Mouse (Mus musculus) megakaryocyte, adult 5-6 weeks (primary cell): ENCODE results near the gene Tmem234. TPM values are rescaled to one million over a fixed set of nuclear protein-coding genes. Genes with fewer than 3 reads are reported as not detected.

Source experiments
- ATAC-seq: 2 replicates; pipeline ENCODE4 v1.8.0; 2016; ENCODE audit warnings: mild to moderate bottlenecking, inconsistent platforms; ENCODE audit not compliant: poor library complexity, severe bottlenecking
- total RNA-seq, 2 experiments: library from RNA; stranded (forward) in 1 of 2; stranded (reverse) in 1 of 2; fragments of 153-499, 151-499 nt in 1 of 2; fragments of 221-1000, 200-1000 nt in 1 of 2; gene quantifications; 2 replicates each; pipeline versions ENCODE4 v1.2.3 to v1.2.4; 2015 to 2017

Tmem234 gene
- total RNA-seq, 2 experiments from 2014 or later: 120 to 126 TPM

- ATAC-seq: no peak
Measured at GRCm38 (mm10) chr4:129654770-129655169, 54.3 kb downstream of the Tmem234 start.

- no peak for ATAC-seq
Measured at GRCm38 (mm10) chr4:129661584-129661983, 61.1 kb downstream of the Tmem234 start.

- no peak for ATAC-seq
Measured at GRCm38 (mm10) chr4:129662255-129662813, 61.9 kb downstream of the Tmem234 start.

GRCm38 (mm10) chr4:129671491-129672082 is 71.1 kb downstream of the Tmem234 start:
- peak; percentile 58 for ATAC-seq

GRCm38 (mm10) chr4:129672083-129672877 is 71.8 kb downstream of the Tmem234 start, which contains the start of gene Kpna6:
Kpna6 (minus strand) TSS chr4:129672767.
- peak; percentile 96 for ATAC-seq

GRCm38 (mm10) chr4:129672878-129673449 is 72.5 kb downstream of the Tmem234 start:
- ATAC-seq: peak; percentile 33; the same call in 1 of the 2 replicates

Other genes starting within 250 kb of the Tmem234 start
- 3.0 and 3.3 TPM in 2 replicates for gene Zbtb8a, start 222.6 kb upstream of the Tmem234 start, total RNA-seq (2015)
- gene Zbtb8a, start 222.6 kb upstream of the Tmem234 start, total RNA-seq (2017): 9.3 and 9.4 TPM in 2 replicates
- not detected in 2 replicates for gene Zbtb8b, start 159.8 kb upstream of the Tmem234 start, total RNA-seq (2015)
- gene Zbtb8b, start 159.8 kb upstream of the Tmem234 start, total RNA-seq (2017): not detected in 2 replicates
- 24.3 and 24.9 TPM in 2 replicates for gene Bsdc1, start 139.1 kb upstream of the Tmem234 start, total RNA-seq (2015)
- 28.5 and 35.8 TPM in 2 replicates for gene Bsdc1, start 139.1 kb upstream of the Tmem234 start, total RNA-seq (2017)
- gene Tssk3, start 109.6 kb upstream of the Tmem234 start, total RNA-seq (2015): not detected in 2 replicates
- gene Tssk3, start 109.6 kb upstream of the Tmem234 start, total RNA-seq (2017): not detected in 2 replicates
- gene Fam229a, start 109.5 kb upstream of the Tmem234 start, total RNA-seq (2015): not detected in 2 replicates
- gene Fam229a, start 109.5 kb upstream of the Tmem234 start, total RNA-seq (2017): not detected in 2 replicates
- 28.5 and 32.6 TPM in 2 replicates for gene Marcksl1, start 87.1 kb upstream of the Tmem234 start, total RNA-seq (2015)
- 25.4 and 29.3 TPM in 2 replicates for gene Marcksl1, start 87.1 kb upstream of the Tmem234 start, total RNA-seq (2017)
- 94.1 and 98.6 TPM in 2 replicates for gene Hdac1, start 58.0 kb upstream of the Tmem234 start, total RNA-seq (2015)
- gene Hdac1, start 58.0 kb upstream of the Tmem234 start, total RNA-seq (2017): 68.6 and 75.0 TPM in 2 replicates
- 5.6 and 8.2 TPM in 2 replicates for gene Lck, start 27.0 kb upstream of the Tmem234 start, total RNA-seq (2015)
- 6.0 and 6.9 TPM in 2 replicates for gene Lck, start 27.0 kb upstream of the Tmem234 start, total RNA-seq (2017)
- gene Fam167b, start 22.1 kb upstream of the Tmem234 start, total RNA-seq (2015): not detected in 2 replicates
- not detected in 2 replicates for gene Fam167b, start 22.1 kb upstream of the Tmem234 start, total RNA-seq (2017)
- gene Eif3i, start within 50 bp of the Tmem234 start, total RNA-seq (2015): 186 and 204 TPM in 2 replicates
- gene Eif3i, start within 50 bp of the Tmem234 start, total RNA-seq (2017): 140 and 156 TPM in 2 replicates
- 1.0 and 3.5 TPM in 2 replicates for gene Dcdc2b, start 13.6 kb downstream of the Tmem234 start, total RNA-seq (2015)
- not detected in 2 replicates for gene Dcdc2b, start 13.6 kb downstream of the Tmem234 start, total RNA-seq (2017)
- gene Iqcc, start 18.4 kb downstream of the Tmem234 start, total RNA-seq (2015): 14.3 and 16.6 TPM in 2 replicates
- 6.4 and 7.4 TPM in 2 replicates for gene Iqcc, start 18.4 kb downstream of the Tmem234 start, total RNA-seq (2017)
- gene Ccdc28b, start 23.3 kb downstream of the Tmem234 start, total RNA-seq (2015): 49.7 and 68.6 TPM in 2 replicates
- gene Ccdc28b, start 23.3 kb downstream of the Tmem234 start, total RNA-seq (2017): 77.2 and 89.0 TPM in 2 replicates
- gene Txlna, start 40.4 kb downstream of the Tmem234 start, total RNA-seq (2015): 14.6 and 16.3 TPM in 2 replicates
- 55.8 and 68.1 TPM in 2 replicates for gene Txlna, start 40.4 kb downstream of the Tmem234 start, total RNA-seq (2017)
- gene Kpna6, start 72.1 kb downstream of the Tmem234 start, total RNA-seq (2015): 17.4 and 25.4 TPM in 2 replicates
- 20.7 and 21.6 TPM in 2 replicates for gene Kpna6, start 72.1 kb downstream of the Tmem234 start, total RNA-seq (2017)
- gene Tmem39b, start 96.2 kb downstream of the Tmem234 start, total RNA-seq (2015): 11.3 and 20.2 TPM in 2 replicates
- 2.6 and 10.9 TPM in 2 replicates for gene Tmem39b, start 96.2 kb downstream of the Tmem234 start, total RNA-seq (2017)
- gene Khdrbs1, start 141.6 kb downstream of the Tmem234 start, total RNA-seq (2015): 83.6 and 94.7 TPM in 2 replicates
- gene Khdrbs1, start 141.6 kb downstream of the Tmem234 start, total RNA-seq (2017): 69.9 and 89.8 TPM in 2 replicates
- gene Ptp4a2, start 210.6 kb downstream of the Tmem234 start, total RNA-seq (2015): 363 and 365 TPM in 2 replicates
- gene Ptp4a2, start 210.6 kb downstream of the Tmem234 start, total RNA-seq (2017): 430 and 463 TPM in 2 replicates